Mouse (Mus musculus): ENCODE data around the gene Hlf. TPM values are rescaled to one million over a fixed set of nuclear protein-coding genes. Genes with fewer than 3 reads are reported as not detected.

Gene Hlf
- polyA plus RNA-seq, 1 experiment from 2014 or later, result 1.6 TPM

DNA sequence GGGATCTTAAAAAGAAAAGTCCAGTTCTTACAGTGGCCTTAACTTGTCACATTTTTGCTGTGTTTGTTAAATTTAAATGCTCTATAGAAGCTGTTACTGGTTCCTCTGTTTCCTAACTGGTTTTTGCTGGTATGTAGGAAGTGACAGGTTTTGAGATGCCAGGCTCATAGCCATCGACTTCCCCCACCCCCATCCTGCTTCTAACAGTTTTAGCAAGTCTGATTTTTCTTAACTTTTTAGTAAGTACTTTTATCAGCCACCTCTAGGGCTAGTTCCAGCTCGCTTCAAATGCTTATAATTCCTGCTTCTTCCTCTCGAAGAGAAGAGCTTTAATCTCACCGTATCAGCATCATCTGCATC lies 40.6 kb downstream of the Hlf start:
- no peaks in the 10 kb centered on the region for H3K4me1 ChIP-seq (replicated peaks)
- 67% methylated on average over 4 of the region's 4 CpGs for WGBS
- H3K9me3 ChIP-seq, result no peaks in the 10 kb centered on the region
- no peak overlapping the region for H3K27ac ChIP-seq
- H3K4me3 ChIP-seq (replicated peaks), result no peak overlapping the region
- ATAC-seq, result no peak
- H3K9ac ChIP-seq, result no peak overlapping the region
- no peak overlapping the region for H3K4me2 ChIP-seq (replicated peaks)
- no peaks in the 10 kb centered on the region for H3K27me3 ChIP-seq (replicated peaks)
- H3K36me3 ChIP-seq, result no peaks in the 10 kb centered on the region

DNA sequence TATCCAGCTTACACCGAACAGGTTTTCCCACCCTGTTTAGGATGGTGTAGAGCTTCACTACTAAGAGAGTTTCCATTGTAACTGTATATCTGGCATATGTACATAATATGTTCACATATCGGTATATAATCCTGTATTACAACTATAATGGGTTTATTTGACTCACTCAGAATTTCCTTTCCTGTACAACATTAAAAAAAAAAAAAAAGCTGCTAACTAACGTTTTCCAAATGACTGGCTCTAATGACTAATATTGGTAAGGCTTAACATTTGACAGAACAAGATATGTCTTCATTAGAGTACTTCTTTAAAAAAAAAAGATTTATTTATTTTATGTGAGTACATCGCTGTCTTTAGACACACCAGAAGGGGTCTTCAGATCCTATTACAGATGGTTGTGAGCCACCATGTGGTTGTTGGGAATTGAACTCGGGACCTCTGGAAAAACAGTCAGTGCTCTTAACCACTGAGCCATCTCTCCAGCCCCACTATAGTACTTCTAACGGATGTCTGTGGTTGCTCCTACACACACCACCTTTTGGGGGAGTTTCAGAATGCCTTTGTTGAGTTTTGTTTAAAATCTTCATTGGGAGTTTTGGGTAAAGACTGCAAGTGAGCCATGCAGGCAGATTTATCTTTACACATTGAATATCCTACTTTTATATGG lies 41.1 kb downstream of the Hlf start:
- Histone ChIP-seq H3K9ac (no peak overlapping the region), H3K36me3 (no peaks in the 10 kb centered on the region)
- WGBS, result 74% methylated on average over 6 of the region's 6 CpGs

DNA sequence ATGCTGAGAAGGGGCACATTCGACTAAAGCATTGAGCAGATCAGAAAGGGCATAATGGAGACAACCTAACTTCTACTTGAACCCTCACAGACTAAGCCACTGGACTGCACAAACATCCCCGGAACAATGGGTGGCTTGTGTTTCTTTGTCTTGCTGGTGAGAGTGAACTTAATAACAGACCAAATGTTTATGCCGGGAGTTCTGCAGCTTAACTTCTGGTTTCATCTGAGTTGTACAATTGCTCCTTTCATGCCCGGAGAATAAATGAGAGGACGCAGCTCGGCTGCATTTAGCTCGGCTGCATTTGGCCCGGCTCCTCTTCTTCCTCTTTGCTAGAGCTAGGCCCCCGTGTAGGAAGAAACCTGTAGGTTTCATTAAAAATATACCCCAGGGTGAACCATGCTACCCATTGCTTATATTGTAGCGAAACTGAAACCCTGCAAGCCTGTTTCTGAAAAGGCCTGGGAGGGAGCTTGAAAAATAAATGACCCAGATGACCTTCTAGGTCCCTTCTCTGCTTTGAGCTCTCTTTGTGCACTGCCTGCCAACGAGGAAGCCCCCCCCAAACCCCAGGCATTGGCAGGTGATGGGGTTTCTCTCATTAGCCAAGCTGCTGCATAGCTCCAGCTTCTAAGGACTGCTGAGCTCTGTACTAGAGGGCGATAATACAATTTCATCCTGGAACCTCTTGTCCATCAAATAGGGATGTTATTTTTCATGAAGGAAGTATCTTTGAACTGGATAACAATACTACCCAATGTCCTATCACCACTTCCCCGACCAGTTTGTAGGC lies 42.8 kb downstream of the Hlf start:
- Histone ChIP-seq H3K4me1 (replicated peaks) (no peaks in the 10 kb centered on the region), H3K4me2 (replicated peaks) (no peak overlapping the region), H3K9ac (no peak overlapping the region), H3K36me3 (no peaks in the 10 kb centered on the region), H3K27me3 (replicated peaks) (no peaks in the 10 kb centered on the region), H3K27ac (no peak overlapping the region), H3K4me3 (replicated peaks) (no peak overlapping the region), H3K9me3 (no peaks in the 10 kb centered on the region)
- WGBS, result 67% methylated on average over 13 of the region's 13 CpGs
- no peak for ATAC-seq

More for the DNA sequence above, 41.1 kb downstream of the Hlf start:
- no peak overlapping the region for H3K27ac ChIP-seq
- no peaks in the 10 kb centered on the region for H3K4me1 ChIP-seq (replicated peaks)
- ATAC-seq, result no peak
- no peaks in the 10 kb centered on the region for H3K27me3 ChIP-seq (replicated peaks)
- no peak overlapping the region for H3K4me2 ChIP-seq (replicated peaks)
- H3K4me3 ChIP-seq (replicated peaks), result no peak overlapping the region
- H3K9me3 ChIP-seq, result no peaks in the 10 kb centered on the region

DNA sequence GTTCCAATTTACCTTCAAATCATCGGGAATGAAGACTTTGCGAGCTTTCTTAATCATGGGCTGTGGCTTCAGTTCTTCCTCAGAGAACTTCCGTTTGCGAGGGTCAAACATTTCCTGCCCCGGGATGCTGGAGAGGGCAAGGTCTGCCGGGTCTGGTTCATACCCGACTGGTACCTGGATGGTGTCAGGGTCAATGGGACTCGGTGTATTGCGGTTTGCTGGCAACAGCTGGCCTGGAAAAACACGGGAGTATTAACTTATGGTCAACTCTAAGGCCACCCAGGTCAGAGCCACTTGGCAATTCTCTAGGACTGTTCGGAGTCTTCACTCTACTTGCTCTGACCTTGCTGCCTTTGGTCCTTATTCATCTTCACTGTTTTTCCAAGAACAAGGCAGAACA lies 44.9 kb downstream of the Hlf start:
- H3K4me1 ChIP-seq (replicated peaks), result no peaks in the 10 kb centered on the region
- WGBS, result 87% methylated on average over 11 of the region's 11 CpGs
- ATAC-seq, result no peak

DNA sequence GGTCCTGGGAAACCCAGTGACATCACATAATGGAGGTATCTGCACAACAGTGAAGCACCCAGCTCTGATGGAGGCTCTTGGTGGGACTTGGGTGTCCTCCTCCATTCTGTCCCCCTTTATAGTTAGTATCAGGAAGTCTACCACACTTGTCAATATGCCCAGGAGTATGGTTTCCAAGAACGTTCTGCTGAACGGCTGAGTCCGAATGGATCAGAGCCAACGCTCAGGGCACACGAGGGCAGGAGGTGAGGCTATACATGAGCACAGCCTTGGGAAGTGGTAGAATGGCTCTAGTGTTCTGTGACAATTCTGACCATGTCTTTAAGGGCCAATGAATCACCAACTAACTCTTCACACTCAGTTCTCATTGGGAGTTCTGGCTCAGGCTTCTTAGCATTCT lies 47.8 kb downstream of the Hlf start:
- no peak overlapping the region for H3K27ac ChIP-seq
- no peak for ATAC-seq
- 90% methylated on average over 5 of the region's 5 CpGs for WGBS

More for the DNA sequence above, 44.9 kb downstream of the Hlf start:
- H3K27ac ChIP-seq, result no peak overlapping the region
- no peaks in the 10 kb centered on the region for H3K9me3 ChIP-seq
- no peaks in the 10 kb centered on the region for H3K27me3 ChIP-seq (replicated peaks)
- H3K9ac ChIP-seq, result no peak overlapping the region
- H3K4me3 ChIP-seq (replicated peaks), result no peak overlapping the region
- H3K36me3 ChIP-seq, result no peaks in the 10 kb centered on the region
- no peak overlapping the region for H3K4me2 ChIP-seq (replicated peaks)

DNA sequence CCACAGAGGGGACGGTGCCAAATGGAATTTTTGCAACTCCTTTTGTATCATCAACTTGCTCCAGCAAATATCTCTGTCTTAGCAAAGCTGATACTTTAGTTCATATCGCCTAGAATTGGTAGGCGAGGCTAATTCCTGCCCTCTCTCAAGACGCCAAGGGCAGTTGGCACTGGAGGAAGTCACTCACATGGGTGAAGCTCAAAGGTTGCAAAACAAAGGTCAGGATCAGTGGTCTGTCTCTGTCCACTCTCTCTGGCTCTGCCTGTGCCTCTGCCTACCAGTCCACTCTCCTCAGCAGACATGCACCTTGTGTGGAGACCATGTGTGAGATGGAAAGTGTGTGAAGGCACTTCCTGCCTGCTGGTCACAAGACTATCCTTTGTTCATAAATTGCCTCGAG lies 48.4 kb downstream of the Hlf start:
- Histone ChIP-seq H3K9me3 (no peaks in the 10 kb centered on the region), H3K4me2 (replicated peaks) (no peak overlapping the region), H3K36me3 (no peaks in the 10 kb centered on the region), H3K4me3 (replicated peaks) (no peak overlapping the region), H3K27ac (no peak overlapping the region), H3K27me3 (replicated peaks) (no peaks in the 10 kb centered on the region), H3K4me1 (replicated peaks) (no peaks in the 10 kb centered on the region), H3K9ac (no peak overlapping the region)
- ATAC-seq, result no peak
- WGBS, result 76% methylated on average over 5 of the region's 5 CpGs

More for the DNA sequence above, 47.8 kb downstream of the Hlf start:
- no peak overlapping the region for H3K4me2 ChIP-seq (replicated peaks)
- no peak overlapping the region for H3K4me3 ChIP-seq (replicated peaks)
- H3K9me3 ChIP-seq, result no peaks in the 10 kb centered on the region
- H3K27me3 ChIP-seq (replicated peaks), result no peaks in the 10 kb centered on the region
- H3K9ac ChIP-seq, result no peak overlapping the region
- no peaks in the 10 kb centered on the region for H3K36me3 ChIP-seq
- H3K4me1 ChIP-seq (replicated peaks), result no peaks in the 10 kb centered on the region

DNA sequence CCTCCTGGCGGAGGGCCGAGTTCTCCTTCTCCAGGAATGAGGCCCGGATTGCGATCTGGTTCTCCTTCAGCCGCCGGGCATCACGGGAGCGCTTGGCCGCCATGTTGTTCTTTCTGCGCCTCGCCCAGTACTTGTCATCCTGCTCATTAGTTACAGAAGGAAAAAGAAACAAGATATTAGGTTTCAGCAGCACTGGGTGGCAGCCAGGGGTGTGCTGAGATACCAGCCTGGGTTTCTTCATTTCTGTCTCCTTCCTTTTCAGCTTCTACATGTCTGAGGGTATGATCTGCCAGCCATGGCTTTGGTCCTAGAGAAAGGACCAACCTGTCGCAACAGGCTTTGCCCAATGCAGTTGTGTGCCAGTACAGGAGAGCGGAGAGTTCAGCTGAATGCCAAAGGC lies 49.9 kb downstream of the Hlf start:
- no peak overlapping the region for H3K9ac ChIP-seq
- H3K4me3 ChIP-seq (replicated peaks), result no peak overlapping the region
- H3K27ac ChIP-seq, result no peak overlapping the region
- 97% methylated on average over 13 of the region's 13 CpGs for WGBS
- no peaks in the 10 kb centered on the region for H3K4me1 ChIP-seq (replicated peaks)
- H3K27me3 ChIP-seq (replicated peaks), result no peaks in the 10 kb centered on the region
- H3K9me3 ChIP-seq, result no peaks in the 10 kb centered on the region
- H3K4me2 ChIP-seq (replicated peaks), result no peak overlapping the region
- no peaks in the 10 kb centered on the region for H3K36me3 ChIP-seq
- ATAC-seq, result no peak

DNA sequence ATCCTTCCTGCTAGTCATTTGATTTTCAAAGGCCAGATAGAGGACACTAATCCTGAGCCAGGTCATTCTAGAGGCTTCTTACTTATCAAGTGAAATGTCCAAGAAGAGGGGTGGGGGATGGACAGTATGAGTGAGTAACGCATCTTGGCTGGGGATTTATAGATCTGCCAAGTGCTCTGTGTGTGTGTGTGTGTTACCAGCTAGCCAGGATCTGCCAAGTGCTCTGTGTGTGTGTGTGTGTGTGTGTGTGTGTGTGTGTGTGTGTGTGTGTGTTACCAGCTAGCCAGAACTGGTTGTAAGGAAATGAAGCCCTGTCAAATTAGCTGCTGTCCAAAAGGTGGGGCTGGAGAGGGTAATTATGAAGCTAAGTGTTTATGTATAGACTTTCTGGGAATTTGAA lies 55.9 kb downstream of the Hlf start:
- ATAC-seq, result no peak
- H3K27ac ChIP-seq, result no peak overlapping the region
- H3K36me3 ChIP-seq, result no peaks in the 10 kb centered on the region
- H3K4me2 ChIP-seq (replicated peaks), result no peak overlapping the region
- H3K9ac ChIP-seq, result no peak overlapping the region
- no peak overlapping the region for H3K4me3 ChIP-seq (replicated peaks)
- H3K4me1 ChIP-seq (replicated peaks), result no peaks in the 10 kb centered on the region
- WGBS, result 52% methylated on average over 1 of the region's 1 CpGs
- no peaks in the 10 kb centered on the region for H3K9me3 ChIP-seq
- no peaks in the 10 kb centered on the region for H3K27me3 ChIP-seq (replicated peaks)

DNA sequence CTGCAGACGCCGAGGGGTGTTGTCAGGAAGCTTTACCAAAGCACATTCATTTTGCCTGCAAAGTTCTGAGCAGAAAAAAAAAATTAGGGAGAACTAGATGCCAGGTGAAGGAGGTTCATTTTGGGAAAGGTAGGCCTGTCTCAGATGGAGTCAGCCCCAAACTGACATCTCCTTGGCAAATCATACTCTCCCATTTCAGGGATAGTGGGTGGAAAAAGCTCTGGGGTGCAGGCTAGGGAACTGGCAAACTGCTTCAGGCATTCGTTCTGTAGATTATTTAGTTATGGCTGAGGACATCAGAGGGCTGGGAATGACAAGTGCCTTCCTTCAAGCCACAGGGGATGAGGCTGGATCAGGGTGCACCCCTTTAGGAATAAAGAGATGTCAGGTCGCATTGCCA lies 58.0 kb downstream of the Hlf start:
- ATAC-seq, result no peak
- H3K4me1 ChIP-seq (replicated peaks), result no peaks in the 10 kb centered on the region
- no peaks in the 10 kb centered on the region for H3K9me3 ChIP-seq
- no peak overlapping the region for H3K9ac ChIP-seq
- no peaks in the 10 kb centered on the region for H3K27me3 ChIP-seq (replicated peaks)
- H3K27ac ChIP-seq, result no peak overlapping the region
- no peak overlapping the region for H3K4me3 ChIP-seq (replicated peaks)
- no peaks in the 10 kb centered on the region for H3K36me3 ChIP-seq
- 85% methylated on average over 4 of the region's 4 CpGs for WGBS
- H3K4me2 ChIP-seq (replicated peaks), result no peak overlapping the region

DNA sequence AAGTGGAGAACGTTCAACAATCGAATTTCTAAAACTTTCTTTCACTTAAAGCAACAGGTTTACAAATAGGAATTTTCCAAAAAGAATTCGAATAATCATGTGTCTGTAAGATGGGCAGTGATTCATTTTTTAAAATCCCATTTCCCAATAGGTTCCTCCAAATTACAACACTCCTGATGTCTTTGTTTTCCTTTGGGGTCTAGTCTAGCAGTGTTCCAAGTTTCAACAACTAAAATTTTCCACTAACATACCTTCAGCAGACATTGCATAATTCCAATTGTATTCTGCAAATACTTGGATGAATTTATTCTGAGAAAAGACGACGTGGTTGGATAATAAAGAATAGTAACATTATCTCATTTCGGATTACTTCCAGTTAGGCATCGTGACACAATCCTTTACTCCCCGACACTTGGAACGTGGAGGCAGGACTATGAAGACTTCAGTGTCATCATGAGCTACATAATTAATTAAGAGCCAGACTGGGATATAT lies 60.4 kb downstream of the Hlf start:
- ATAC-seq, result no peak
- Histone ChIP-seq H3K9me3 (no peaks in the 10 kb centered on the region), H3K27ac (no peak overlapping the region), H3K36me3 (no peaks in the 10 kb centered on the region), H3K4me3 (replicated peaks) (no peak overlapping the region), H3K27me3 (replicated peaks) (no peaks in the 10 kb centered on the region), H3K4me1 (replicated peaks) (no peaks in the 10 kb centered on the region), H3K9ac (no peak overlapping the region), H3K4me2 (replicated peaks) (no peak overlapping the region)
- WGBS, result 87% methylated on average over 9 of the region's 9 CpGs

DNA sequence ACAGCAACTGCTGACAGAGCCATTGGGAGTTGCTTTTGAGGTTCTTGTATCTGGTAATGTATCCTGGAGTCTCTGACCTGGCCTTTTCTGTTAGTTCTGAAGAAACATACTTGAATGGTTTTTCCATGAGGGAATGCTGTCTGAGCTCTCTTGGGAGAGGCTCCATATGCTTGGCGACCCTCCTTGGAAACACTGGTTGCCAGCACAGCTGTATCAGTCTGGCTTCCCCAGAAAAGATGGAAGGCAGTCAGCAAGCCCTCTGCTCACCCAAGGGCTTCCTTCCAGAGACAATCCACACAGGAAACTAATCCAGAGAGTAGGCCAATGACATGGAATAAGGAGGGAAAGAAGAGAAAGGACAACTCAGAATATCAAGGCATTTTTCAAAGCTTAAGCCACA lies 63.9 kb downstream of the Hlf start:
- Histone ChIP-seq H3K9ac (no peak overlapping the region), H3K9me3 (no peaks in the 10 kb centered on the region), H3K4me2 (replicated peaks) (no peak overlapping the region), H3K4me3 (replicated peaks) (no peak overlapping the region), H3K27ac (no peak overlapping the region), H3K36me3 (no peaks in the 10 kb centered on the region), H3K4me1 (replicated peaks) (no peaks in the 10 kb centered on the region), H3K27me3 (replicated peaks) (no peaks in the 10 kb centered on the region)
- 54% methylated on average over 1 of the region's 1 CpGs for WGBS
- no peak for ATAC-seq

DNA sequence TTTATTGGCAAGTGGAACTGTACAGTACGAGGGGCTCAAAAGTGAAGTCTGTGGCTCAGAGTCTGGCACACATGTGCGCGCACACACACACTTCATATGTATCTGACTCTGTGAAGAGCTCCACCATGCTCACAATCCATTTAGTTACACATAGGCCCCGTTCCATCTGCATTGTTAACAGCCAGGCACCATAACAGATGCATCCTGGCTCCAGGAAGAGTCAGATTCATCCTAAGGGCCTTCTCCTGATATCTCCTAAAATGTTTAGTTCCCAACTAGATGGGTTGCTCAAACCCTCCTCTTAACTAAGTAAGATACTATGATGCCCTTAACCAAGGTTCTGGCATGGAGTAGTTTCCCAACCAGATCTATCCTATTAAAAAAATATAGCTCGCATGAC lies 64.5 kb downstream of the Hlf start:
- no peak overlapping the region for H3K27ac ChIP-seq
- ATAC-seq, result no peak
- H3K36me3 ChIP-seq, result no peaks in the 10 kb centered on the region
- H3K4me3 ChIP-seq (replicated peaks), result no peak overlapping the region
- 89% methylated on average over 5 of the region's 5 CpGs for WGBS
- no peaks in the 10 kb centered on the region for H3K27me3 ChIP-seq (replicated peaks)
- no peaks in the 10 kb centered on the region for H3K4me1 ChIP-seq (replicated peaks)
- no peak overlapping the region for H3K4me2 ChIP-seq (replicated peaks)
- H3K9me3 ChIP-seq, result no peaks in the 10 kb centered on the region
- no peak overlapping the region for H3K9ac ChIP-seq

DNA sequence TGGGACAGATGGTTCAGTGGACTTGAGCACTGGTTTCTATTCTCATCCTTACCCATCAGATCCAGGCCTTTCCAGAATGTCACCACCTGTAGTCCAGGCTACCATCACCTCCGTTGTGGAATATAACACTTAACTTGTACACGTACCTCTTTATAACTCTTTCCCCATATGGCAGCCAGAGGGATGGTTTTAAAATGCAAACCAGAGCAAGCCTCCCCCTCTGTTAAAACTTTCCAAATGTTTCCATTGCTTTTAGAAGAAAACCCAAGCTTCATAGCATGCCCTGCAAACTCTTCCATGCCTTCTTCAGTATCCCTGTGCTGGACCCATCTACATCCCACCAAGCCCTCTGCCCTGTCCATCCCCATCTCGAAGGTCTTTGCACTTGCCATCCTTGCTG lies 66.1 kb downstream of the Hlf start:
- no peak for ATAC-seq
- Histone ChIP-seq H3K9ac (no peak overlapping the region), H3K9me3 (no peaks in the 10 kb centered on the region), H3K27ac (no peak overlapping the region), H3K4me2 (replicated peaks) (no peak overlapping the region), H3K4me1 (replicated peaks) (no peaks in the 10 kb centered on the region), H3K27me3 (replicated peaks) (no peaks in the 10 kb centered on the region), H3K4me3 (replicated peaks) (no peak overlapping the region), H3K36me3 (no peaks in the 10 kb centered on the region)
- WGBS, result 80% methylated on average over 3 of the region's 3 CpGs

Measured in intestine, embryonic 15.5 days (tissue).